Mouse (Mus musculus) MN1 (cell line): Measurements from ENCODE around the gene Anxa9.
"Not testable (repeated sequence)": the region's sequence is repeated elsewhere in the genome, so short reads cannot be mapped to it uniquely, and the experiment has no call there.

Source experiments
- DNase-seq: peaks from one replicate; pipeline ENCODE4 v3.0.0-alpha.2; 2016; ENCODE audit warnings: low spot score

Anxa9 gene

DNA sequence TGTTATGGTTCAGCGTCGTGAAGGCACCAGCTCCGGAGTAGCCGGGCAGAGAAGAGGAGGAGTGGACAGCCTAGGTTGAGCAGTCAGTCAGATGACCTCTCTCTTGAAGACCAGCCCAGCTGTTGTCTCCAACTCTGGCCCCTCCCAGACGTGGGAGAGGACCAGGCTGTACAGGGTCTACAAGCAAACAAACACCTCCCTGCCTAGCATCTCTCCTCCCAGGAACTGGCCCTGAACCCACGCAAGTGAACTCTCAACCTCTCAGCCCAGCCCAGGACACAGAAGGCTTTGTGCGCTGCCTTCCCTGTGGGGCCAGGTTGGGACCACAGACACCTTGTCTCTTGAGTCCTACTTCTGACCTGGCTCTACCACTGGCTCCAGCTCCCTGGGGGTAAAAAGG, at the start of gene Anxa9:
TSS of gene Anxa9 (minus strand) at position 77 of the 400 bp plus-strand sequence.
- no peak for DNase-seq

DNA sequence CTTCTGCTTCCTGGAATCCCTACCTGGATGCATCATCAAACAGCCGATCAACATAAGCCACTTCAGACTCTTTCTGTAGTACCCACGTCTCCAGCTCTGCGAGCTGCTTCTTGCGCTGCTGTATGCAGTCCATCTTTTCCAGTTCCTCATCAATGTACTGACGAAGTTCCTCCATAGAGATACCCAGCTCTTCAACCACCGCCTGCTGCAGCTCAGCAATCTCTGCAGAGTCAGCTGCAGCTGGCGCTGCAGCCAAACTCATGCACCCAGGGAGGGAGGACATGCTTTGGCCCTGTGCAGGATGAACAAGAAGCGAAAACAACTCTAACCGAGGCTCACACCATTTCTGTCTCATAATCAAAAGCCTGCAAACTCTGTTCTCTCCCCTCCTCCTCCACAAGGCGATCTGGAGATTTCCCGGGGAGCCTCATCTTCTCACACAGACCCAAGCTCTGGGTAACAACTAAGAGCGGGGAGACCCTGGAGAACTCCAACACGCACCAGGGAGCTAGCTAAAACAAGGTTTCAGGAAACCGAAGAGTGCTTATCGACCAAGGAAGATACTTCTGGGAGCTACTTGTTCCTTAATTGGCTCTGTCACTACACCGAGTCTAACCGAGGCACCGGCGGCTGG, 49.1 kb upstream of the Anxa9 start:
- DNase-seq, result not testable (repeated sequence)

- peak; percentile 23 for DNase-seq
Measured at GRCm38 (mm10) chr3:95349491-95349890, 42.5 kb upstream of the Anxa9 start.

- DNase-seq, result not testable (repeated sequence)
Measured at GRCm38 (mm10) chr3:95348343-95348742, 41.4 kb upstream of the Anxa9 start.

- DNase-seq, result no peak
Measured at GRCm38 (mm10) chr3:95346454-95346853, 39.5 kb upstream of the Anxa9 start.

GRCm38 (mm10) chr3:95343356-95344000, 36.5 kb upstream of the Anxa9 start:
- not testable (repeated sequence) for DNase-seq

DNA sequence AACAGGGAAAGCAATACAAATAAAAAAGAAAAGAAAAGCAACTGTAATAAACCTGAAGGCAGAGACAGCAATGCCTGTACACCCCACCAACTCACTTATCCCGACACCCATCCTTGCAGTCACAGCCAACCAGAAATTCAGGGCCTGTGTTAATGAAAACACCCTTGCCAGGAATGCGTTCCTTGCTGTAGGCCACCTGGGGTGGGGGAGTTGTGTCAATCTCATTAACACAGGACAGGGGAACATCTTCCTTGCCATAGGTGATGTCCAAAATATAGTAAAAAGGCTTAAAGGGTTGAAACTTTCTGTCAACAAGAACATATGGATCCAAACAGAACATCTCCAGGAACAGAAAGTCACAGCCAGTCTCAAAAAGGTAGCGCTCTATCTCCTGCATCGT, 31.3 kb upstream of the Anxa9 start:
- DNase-seq, result no peak

- no peak for DNase-seq
Measured at GRCm38 (mm10) chr3:95337345-95337744, 30.4 kb upstream of the Anxa9 start.

DNA sequence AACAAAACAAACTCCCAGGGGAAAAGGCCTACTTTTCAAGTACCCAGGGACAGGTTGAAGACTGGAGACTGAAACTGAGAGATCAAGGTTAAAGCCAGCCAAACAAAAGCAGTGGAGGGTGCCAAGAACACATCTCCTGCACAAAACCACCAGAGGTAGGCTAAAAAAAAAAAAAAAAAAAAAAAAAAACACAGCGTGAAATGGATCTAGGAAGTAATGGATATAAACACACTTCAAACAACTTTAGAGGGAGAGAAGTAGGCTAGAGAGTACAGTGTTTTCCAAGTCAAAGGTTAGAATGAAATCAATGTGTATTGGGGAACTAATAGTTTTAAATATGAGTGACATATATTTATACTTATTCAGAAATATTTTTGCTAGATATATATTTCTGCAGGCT, 24.6 kb upstream of the Anxa9 start:
- DNase-seq, result no peak

DNA sequence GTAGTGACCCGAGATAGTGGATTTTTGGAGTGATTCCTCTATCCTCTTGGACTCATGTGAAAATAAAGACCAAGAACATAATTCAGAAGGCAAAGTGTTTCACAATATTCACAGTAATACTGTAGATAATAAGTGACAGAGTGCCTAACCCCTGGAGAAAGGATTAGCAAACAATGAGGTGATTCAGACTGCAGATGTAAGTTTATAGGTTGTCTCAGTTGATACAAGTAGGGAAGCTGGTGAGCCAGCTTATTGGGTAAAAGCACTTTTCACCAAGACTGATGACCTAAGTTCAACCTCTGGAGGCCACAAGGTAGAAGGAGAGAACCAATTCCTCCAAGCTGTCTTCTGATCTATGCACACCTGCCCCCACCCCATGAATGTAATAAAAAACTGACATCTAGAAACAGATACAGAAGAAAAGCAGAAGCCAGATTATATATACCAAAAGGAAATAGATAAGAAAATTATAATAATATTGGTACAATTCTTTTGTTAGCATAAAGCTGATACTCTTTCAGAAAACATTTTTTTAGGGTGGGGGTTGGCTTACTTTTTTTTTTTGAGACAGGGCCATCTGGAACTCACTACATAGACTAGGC, 21.9 kb upstream of the Anxa9 start:
- no peak for DNase-seq

GRCm38 (mm10) chr3:95324454-95325144, 17.6 kb upstream of the Anxa9 start:
- no peak for DNase-seq

- no peak for DNase-seq
Measured at GRCm38 (mm10) chr3:95323429-95323828, 16.5 kb upstream of the Anxa9 start.

DNA sequence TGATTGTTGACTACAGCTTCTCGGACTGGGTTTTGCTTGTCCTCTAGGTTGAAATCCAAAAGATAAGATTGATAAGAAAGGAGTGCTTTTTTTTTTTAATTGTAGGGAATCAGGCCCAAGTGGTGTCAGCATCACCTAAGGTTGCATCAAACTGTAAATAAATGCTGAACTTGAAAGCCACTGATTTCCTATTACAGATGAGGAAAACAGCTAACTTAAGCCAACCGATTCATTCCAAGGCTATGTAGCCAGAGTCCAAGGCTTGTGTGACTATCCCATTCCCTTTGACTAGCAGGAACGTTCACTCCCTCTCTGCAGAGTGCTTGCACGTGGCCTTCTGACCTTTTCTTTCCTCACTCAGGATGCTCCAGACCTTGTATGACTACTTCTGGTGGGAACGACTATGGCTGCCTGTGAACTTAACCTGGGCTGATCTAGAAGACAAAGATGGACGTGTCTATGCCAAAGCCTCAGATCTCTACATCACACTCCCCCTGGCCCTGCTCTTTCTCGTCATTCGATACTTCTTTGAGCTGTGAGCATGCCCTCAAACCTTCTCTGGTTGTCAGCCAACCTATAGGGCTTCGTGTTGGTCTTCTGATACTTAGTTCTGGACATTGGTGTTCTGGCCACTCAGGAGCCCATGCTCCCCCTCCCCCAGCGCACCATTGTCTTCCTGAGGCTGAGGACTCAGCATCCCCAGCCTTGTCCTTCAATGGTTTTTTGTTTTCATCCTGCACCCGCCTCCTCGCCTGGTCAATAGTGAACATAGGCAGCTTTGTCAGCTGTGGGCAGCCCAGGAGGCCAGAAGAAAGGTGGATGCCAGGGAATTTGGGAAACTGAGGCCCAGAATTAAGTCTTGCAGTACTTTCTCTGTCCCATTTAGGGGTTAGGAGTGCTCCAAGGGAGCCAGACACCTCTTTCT, 13.0 kb upstream of the Anxa9 start:
- DNase-seq, result no peak

- DNase-seq, result no peak
Measured at GRCm38 (mm10) chr3:95319110-95319509, 12.1 kb upstream of the Anxa9 start.

DNA sequence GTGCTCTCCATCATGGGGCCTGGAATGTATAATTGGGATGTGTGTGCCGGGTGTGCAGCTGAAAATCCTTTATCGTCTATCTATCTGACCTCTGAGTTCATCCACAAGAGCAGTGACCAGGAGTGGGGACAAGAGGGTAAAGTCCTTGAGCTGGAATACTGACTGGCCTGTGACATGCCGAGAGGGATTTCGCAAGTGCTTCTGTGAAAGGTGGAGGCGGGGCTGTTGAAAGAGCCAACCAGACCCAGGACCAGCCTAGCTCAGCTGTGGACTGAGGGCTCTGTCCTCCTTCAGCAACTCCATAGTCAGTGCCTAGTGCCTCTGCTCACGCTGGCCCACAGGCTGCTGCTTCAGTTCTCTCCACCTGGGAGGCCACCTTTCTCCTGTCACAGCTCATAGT, 11.6 kb upstream of the Anxa9 start:
- DNase-seq, result peak; percentile 33

DNA sequence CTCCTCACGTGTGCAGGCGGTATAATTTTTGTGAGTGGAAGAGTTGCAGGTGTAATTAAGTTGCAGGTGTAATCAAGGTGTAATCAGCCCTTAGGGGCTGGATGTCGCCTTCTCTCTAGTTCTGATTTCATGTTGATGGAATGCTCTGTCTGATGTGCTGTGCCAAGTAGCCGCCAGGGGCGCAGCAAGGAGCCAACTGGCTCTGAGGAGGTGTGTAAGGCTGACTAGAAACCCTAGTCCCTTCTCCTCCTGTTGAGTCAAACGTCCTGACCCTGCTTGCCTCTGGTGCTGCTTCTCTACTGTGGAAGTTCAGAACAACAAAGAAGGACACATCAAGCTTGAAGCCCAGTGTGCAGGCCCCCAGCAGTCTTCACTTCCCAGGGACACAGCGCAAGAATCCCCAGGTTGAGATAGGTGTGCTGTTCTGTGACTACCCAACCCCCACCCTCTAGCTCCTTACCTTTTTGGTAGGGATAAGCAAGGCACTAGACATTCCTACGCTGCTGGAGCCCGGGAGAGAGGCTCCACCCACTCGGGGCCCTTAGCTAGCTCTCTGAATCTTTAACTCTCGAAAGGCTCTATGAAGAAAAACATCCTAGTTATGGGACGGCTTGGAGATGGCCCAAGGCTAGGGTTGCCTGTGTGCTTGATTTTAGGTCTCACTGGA, 10.6 kb upstream of the Anxa9 start:
- DNase-seq, result peak; percentile 72

- peak; percentile 23 for DNase-seq
Measured at GRCm38 (mm10) chr3:95315844-95316550, 9.0 kb upstream of the Anxa9 start.

- peak; percentile 92 for DNase-seq
Measured at GRCm38 (mm10) chr3:95315094-95315843, 8.3 kb upstream of the Anxa9 start.

DNA sequence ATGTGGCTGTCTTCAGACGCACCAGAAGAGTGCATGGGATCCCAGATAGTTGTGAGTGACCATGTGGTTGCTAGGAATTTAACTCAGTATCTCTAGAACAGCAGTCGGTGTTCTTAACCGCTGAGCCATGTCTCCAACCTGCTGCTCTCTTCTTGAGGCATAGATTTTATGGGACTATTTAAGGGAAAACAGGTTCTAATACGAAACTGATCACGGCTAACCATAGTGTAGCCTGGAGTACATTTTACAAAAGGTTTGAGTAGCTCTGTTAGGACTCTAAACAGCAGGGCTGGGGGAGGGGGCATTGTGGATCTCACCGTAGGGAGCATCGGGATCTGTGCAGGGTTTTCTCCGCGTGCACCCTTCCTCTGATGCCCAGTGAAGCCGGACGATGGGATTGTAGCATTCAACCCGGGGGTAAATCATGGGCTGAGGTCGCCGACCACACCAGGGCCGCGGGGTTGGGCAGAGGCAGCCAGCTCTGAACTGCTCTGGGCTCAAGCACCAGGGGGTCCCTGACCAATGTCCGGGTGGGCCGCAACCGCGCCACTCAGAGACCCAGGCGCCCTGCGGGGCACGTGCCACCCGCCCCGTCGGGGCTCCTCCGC, 7.6 kb upstream of the Anxa9 start, which contains the start of gene Cers2:
TSS of gene Cers2 (plus strand) at position 306 of the 608 bp plus-strand sequence.
- DNase-seq, result peak; percentile 59
